Mouse (Mus musculus): ENCODE measurements around the gene Ntn4. TPM values are rescaled to one million over a fixed set of nuclear protein-coding genes. Genes with fewer than 3 reads are reported as not detected.

The Ntn4 gene
- 20.1 TPM for polyA plus RNA-seq (2014; fragmentation: Illumina TruSeq; extraction: RNeasy Lipid Tissue Mini Kit (QIAGEN cat#74804); ENCODE audit: low replicate concordance)

GRCm38 (mm10) chr10:93640521-93640952 is at the start of gene Ntn4:
Gene Ntn4, plus strand, starts transcription at chr10:93640681.

Other genes with a start within 250 kb of the Ntn4 start
- 156 TPM for gene Lta4h, start 187.3 kb upstream of the Ntn4 start, polyA plus RNA-seq (2014; fragmentation: Illumina TruSeq; extraction: RNeasy Lipid Tissue Mini Kit (QIAGEN cat#74804); ENCODE audit: low replicate concordance)
- gene Hal, start 151.9 kb upstream of the Ntn4 start, polyA plus RNA-seq (2014; fragmentation: Illumina TruSeq; extraction: RNeasy Lipid Tissue Mini Kit (QIAGEN cat#74804); ENCODE audit: low replicate concordance) = 0.37 TPM
- gene Amdhd1, start 100.6 kb upstream of the Ntn4 start, polyA plus RNA-seq (2014; fragmentation: Illumina TruSeq; extraction: RNeasy Lipid Tissue Mini Kit (QIAGEN cat#74804); ENCODE audit: low replicate concordance) = not detected
- 0.26 TPM for gene Ccdc38, start 100.0 kb upstream of the Ntn4 start, polyA plus RNA-seq (2014; fragmentation: Illumina TruSeq; extraction: RNeasy Lipid Tissue Mini Kit (QIAGEN cat#74804); ENCODE audit: low replicate concordance)
- gene Snrpf, start 51.0 kb upstream of the Ntn4 start, polyA plus RNA-seq (2014; fragmentation: Illumina TruSeq; extraction: RNeasy Lipid Tissue Mini Kit (QIAGEN cat#74804); ENCODE audit: low replicate concordance) = 33.3 TPM
- not detected for gene Usp44, start 190.9 kb downstream of the Ntn4 start, polyA plus RNA-seq (2014; fragmentation: Illumina TruSeq; extraction: RNeasy Lipid Tissue Mini Kit (QIAGEN cat#74804); ENCODE audit: low replicate concordance)

Data from small intestine, adult 10 weeks (tissue).